Mouse (Mus musculus) G1E (cell line): Measurements from ENCODE around the gene A3galt2.

ENCODE experiments used
- CTCF ChIP-seq: IDR thresholded peaks from 2 replicates; pipeline ENCODE4 v1.5.1; 2012; ENCODE audit warnings: low read depth, low read length, inconsistent platforms, mixed read lengths
- GATA1 ChIP-seq: IDR thresholded peaks from 2 replicates; pipeline ENCODE4 v1.6.1; 2012; ENCODE audit warnings: borderline replicate concordance, low read length, inconsistent platforms, mixed read lengths
- POLR2AphosphoS5 ChIP-seq: IDR thresholded peaks from 2 replicates; pipeline ENCODE4 v1.6.1; 2012; ENCODE audit warnings: low read depth, low read length, inconsistent platforms; ENCODE audit not compliant: insufficient replicate concordance
- TAL1 ChIP-seq: conservative IDR thresholded peaks from 2 replicates; pipeline ENCODE4 v1.6.1; 2012; ENCODE audit warnings: low read depth, low read length, inconsistent platforms, mixed read lengths

DNA sequence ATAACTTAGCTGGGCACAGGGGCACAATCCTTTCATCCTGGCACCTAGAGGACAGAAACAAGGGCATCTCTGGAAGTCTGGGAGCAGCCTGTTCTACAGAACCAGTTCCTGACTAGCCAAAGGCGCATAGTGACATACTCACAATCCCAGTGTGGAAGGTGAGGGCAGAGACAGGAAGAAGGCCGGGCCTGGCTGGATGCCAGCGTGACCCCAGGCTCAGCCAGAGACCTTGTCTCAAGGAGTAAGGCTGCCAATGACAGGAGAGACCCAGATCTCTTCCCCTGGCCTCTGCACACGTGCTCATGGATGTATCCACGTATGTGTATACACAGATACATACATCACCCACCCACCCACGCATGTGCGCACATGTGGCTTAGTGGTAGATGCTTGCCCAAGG lies 26.9 kb downstream of the A3galt2 start:
- TF ChIP-seq CTCF (no peak), TAL1 (no peak), POLR2AphosphoS5 (no peak), GATA1 (no peak)
